Mouse (Mus musculus) MEL (cell line): Measurements from ENCODE around the gene Slc12a8. TPM values are rescaled to one million over a fixed set of nuclear protein-coding genes. Genes with fewer than 3 reads are reported as not detected.

Source experiments
- DNase-seq: peaks from one replicate; pipeline ENCODE4 v3.0.0; 2011; ENCODE audit warnings: low read depth, low spot score
- H3K27ac ChIP-seq: 2 replicates; pipeline ENCODE4 v1.5.1; 2012; ENCODE audit warnings: low read depth, mild to moderate bottlenecking, control low read depth, low read length, moderate library complexity; ENCODE audit not compliant: control insufficient read depth
- H3K27me3 ChIP-seq, 2 experiments: fragments of 150-350 bp in 1 of 2; sonication (generic) in 1 of 2; 2 replicates each; pipeline ENCODE4 v1.6.1; 2012; ENCODE audit warnings: low read length in 2 of 2, mild to moderate bottlenecking in 2 of 2, improper control_type of control experiment in 1 of 2, moderate library complexity in 1 of 2; ENCODE audit not compliant: insufficient read depth in 2 of 2, control insufficient read depth in 1 of 2
- H3K36me3 ChIP-seq, 2 experiments: 2 replicates each; pipeline ENCODE4 v1.6.1; 2012 to 2014; ENCODE audit warnings: low read length in 2 of 2, improper control_type of control experiment in 1 of 2, inconsistent platforms in 1 of 2, mild to moderate bottlenecking in 1 of 2; ENCODE audit not compliant: insufficient read depth in 2 of 2, control insufficient read depth in 1 of 2
- H3K4me1 ChIP-seq, 2 experiments: fragments of 150-350 bp in 1 of 2; sonication (generic) in 1 of 2; 2 replicates each; pipeline ENCODE4 v1.6.1; 2012; ENCODE audit warnings: low read length in 2 of 2, improper control_type of control experiment in 1 of 2, mild to moderate bottlenecking in 1 of 2; ENCODE audit not compliant: insufficient read depth in 2 of 2, control insufficient read depth in 1 of 2
- H3K4me3 ChIP-seq, 2 experiments: fragments of 150-350 bp in 1 of 2; sonication (generic) in 1 of 2; 2 replicates each; pipeline ENCODE4 v1.5.1; 2012; ENCODE audit warnings: low read depth in 2 of 2, low read length in 2 of 2, mild to moderate bottlenecking in 2 of 2, moderate library complexity in 2 of 2, control low read depth in 1 of 2, improper control_type of control experiment in 1 of 2; ENCODE audit not compliant: control insufficient read depth in 1 of 2, insufficient read depth in 1 of 2
- H3K79me2 ChIP-seq: 2 replicates; pipeline ENCODE4 v1.6.1; 2012; ENCODE audit warnings: mild to moderate bottlenecking, low read length, moderate library complexity; ENCODE audit not compliant: control insufficient read depth, poor library complexity, insufficient read depth
- H3K9ac ChIP-seq: 2 replicates; pipeline ENCODE4 v1.6.1; 2012; ENCODE audit warnings: low read depth, mild to moderate bottlenecking, control low read depth, low read length, moderate library complexity; ENCODE audit not compliant: control insufficient read depth, poor library complexity, severe bottlenecking
- H3K9me3 ChIP-seq: fragments of 150-350 bp; sonication (generic); replicated peaks from 2 replicates; pipeline ENCODE4 v1.6.1; 2012; ENCODE audit warnings: mild to moderate bottlenecking, low read length, improper control_type of control experiment, moderate library complexity; ENCODE audit not compliant: insufficient read depth
- BHLHE40 ChIP-seq: IDR thresholded peaks from 2 replicates; pipeline ENCODE4 v1.6.1; 2012; ENCODE audit warnings: low read depth, mild to moderate bottlenecking, inconsistent platforms, low read length, improper control_type of control experiment, borderline replicate concordance
- ELF1 ChIP-seq: IDR thresholded peaks from 2 replicates; pipeline ENCODE4 v1.6.1; 2014; ENCODE audit warnings: low read depth, mild to moderate bottlenecking, inconsistent platforms, low read length, improper control_type of control experiment, moderate library complexity
- ETS1 ChIP-seq: IDR thresholded peaks from 2 replicates; pipeline ENCODE4 v1.6.1; 2012; ENCODE audit warnings: low read depth, mild to moderate bottlenecking, inconsistent platforms, low read length, improper control_type of control experiment, moderate library complexity
- GABPA ChIP-seq: IDR thresholded peaks from 2 replicates; pipeline ENCODE4 v1.6.1; 2012; ENCODE audit warnings: low read depth, mild to moderate bottlenecking, inconsistent platforms, low read length, improper control_type of control experiment, moderate library complexity
- HCFC1 ChIP-seq: IDR thresholded peaks from 2 replicates; pipeline ENCODE4 v1.6.1; 2012; ENCODE audit warnings: low read depth, mild to moderate bottlenecking, inconsistent platforms, low read length, improper control_type of control experiment, moderate library complexity
- MAFK ChIP-seq: IDR thresholded peaks from 2 replicates; pipeline ENCODE4 v1.6.1; 2011; ENCODE audit warnings: low read depth, mild to moderate bottlenecking, low read length, improper control_type of control experiment, borderline replicate concordance
- MAZ ChIP-seq: IDR thresholded peaks from 2 replicates; pipeline ENCODE4 v1.6.1; 2012; ENCODE audit warnings: low read depth, mild to moderate bottlenecking, inconsistent platforms, low read length, improper control_type of control experiment
- MXI1 ChIP-seq: IDR thresholded peaks from 2 replicates; pipeline ENCODE4 v1.6.1; 2011; ENCODE audit warnings: mild to moderate bottlenecking, low read depth, low read length, improper control_type of control experiment
- MYB ChIP-seq: IDR thresholded peaks from 2 replicates; pipeline ENCODE4 v1.6.1; 2011; ENCODE audit warnings: mild to moderate bottlenecking, low read depth, low read length, improper control_type of control experiment
- NELFE ChIP-seq: IDR thresholded peaks from 2 replicates; pipeline ENCODE4 v1.6.1; 2011; ENCODE audit warnings: low read depth, low read length, improper control_type of control experiment
- NRF1 ChIP-seq: IDR thresholded peaks from 2 replicates; pipeline ENCODE4 v1.6.1; 2014; ENCODE audit warnings: low read depth, mild to moderate bottlenecking, inconsistent platforms, low read length, improper control_type of control experiment, moderate library complexity; ENCODE audit not compliant: poor library complexity, insufficient read depth, severe bottlenecking
- POLR2A ChIP-seq, 2 experiments: IDR thresholded peaks; 2 replicates each; pipeline ENCODE4 v1.6.1; 2011 to 2012; ENCODE audit warnings: low read length in 2 of 2, mild to moderate bottlenecking in 2 of 2, control low read depth in 1 of 2, improper control_type of control experiment in 1 of 2, low read depth in 1 of 2, moderate library complexity in 1 of 2; ENCODE audit not compliant: control insufficient read depth in 1 of 2, insufficient read depth in 1 of 2, poor library complexity in 1 of 2
- POLR2AphosphoS5 ChIP-seq: IDR thresholded peaks from 2 replicates; pipeline ENCODE4 v1.6.1; 2012; ENCODE audit warnings: low read depth, borderline replicate concordance, mild to moderate bottlenecking, inconsistent platforms, low read length, moderate library complexity, mixed read lengths
- RCOR1 ChIP-seq: IDR thresholded peaks from 2 replicates; pipeline ENCODE4 v1.6.1; 2012; ENCODE audit warnings: low read depth, mild to moderate bottlenecking, inconsistent platforms, low read length, improper control_type of control experiment
- SMC3 ChIP-seq: IDR thresholded peaks from 2 replicates; pipeline ENCODE4 v1.6.1; 2011; ENCODE audit warnings: low read depth, low read length, improper control_type of control experiment
- ZC3H11A ChIP-seq: IDR thresholded peaks from 2 replicates; pipeline ENCODE4 v1.6.1; 2012; ENCODE audit warnings: low read depth, mild to moderate bottlenecking, inconsistent platforms, low read length, improper control_type of control experiment
- ZNF384 ChIP-seq: IDR thresholded peaks from 2 replicates; pipeline ENCODE4 v1.6.1; 2012; ENCODE audit warnings: low read depth, mild to moderate bottlenecking, inconsistent platforms, low read length, improper control_type of control experiment
- polyA plus RNA-seq, 2 experiments: library from polyadenylated mRNA; stranded (reverse) in 1 of 2; unstranded in 1 of 2; fragments of >175 nt in 1 of 2; fragments of >200 nt in 1 of 2; gene quantifications; 2 replicates each; pipeline versions ENCODE4 v1.2.1 to v1.2.4; 2012; ENCODE audit warnings: low replicate concordance in 2 of 2, low read depth in 1 of 2; ENCODE audit not compliant: insufficient read length in 2 of 2, insufficient read depth in 1 of 2, missing spikeins in 1 of 2
- total RNA-seq: library from RNA; depleted of rRNA; stranded (reverse); fragments of 300-350 nt; gene quantifications from 2 replicates; pipeline ENCODE4 v1.2.3, GENCODE M21; 2012

Gene Slc12a8
- total and polyA plus RNA-seq, 3 experiments = 0.29 TPM; not detected in 2

- Histone ChIP-seq H3K79me2 (peaks cover under 1% of the 10 kb centered on the region; the same call in 1 of the 2 replicates), H3K27ac (no peak overlapping the region), H3K9me3 (no peaks in the 10 kb centered on the region), H3K36me3 (peaks cover 0 to 2% of the 10 kb centered on the region in 2 experiments; a peak in 2 of 4 replicates), H3K4me3 (no peak overlapping the region), H3K9ac (no peak overlapping the region), H3K27me3 (no peaks in the 10 kb centered on the region), H3K4me1 (peaks cover 0 to 7% of the 10 kb centered on the region in 2 experiments; a peak in 2 of 4 replicates)
- DNase-seq = peak; percentile 60
- TF ChIP-seq BHLHE40 = no peak
- no peak for TF ChIP-seq HCFC1
- no peak for TF ChIP-seq MAZ
- TF ChIP-seq ZC3H11A = no peak
- TF ChIP-seq RCOR1 = no peak
- no peak for TF ChIP-seq SMC3
- TF ChIP-seq NRF1 = no peak
- no peak for TF ChIP-seq POLR2A (IDR thresholded peaks at IDR 0.05; ENCODE audit: control insufficient read depth in 1 of 2, insufficient read depth in 1 of 2, low read depth in 1 of 2, low read length in 2 of 2, poor library complexity in 1 of 2)
- no peak for TF ChIP-seq POLR2AphosphoS5
- TF ChIP-seq MAFK = no peak
- no peak for TF ChIP-seq MYB
- no peak for TF ChIP-seq ELF1
- TF ChIP-seq MXI1 = no peak
- TF ChIP-seq GABPA = no peak
Observed at GRCm38 (mm10) chr16:33690975-33691747, 174.0 kb downstream of the Slc12a8 start.

GRCm38 (mm10) chr16:33693553-33693952 is 176.4 kb downstream of the Slc12a8 start:
- DNase-seq = no peak
- no peak overlapping the region for H3K4me3 ChIP-seq
- peaks cover 0 to 6% of the 10 kb centered on the region in 2 experiments; a peak in 2 of 4 replicates for H3K4me1 ChIP-seq
- H3K27ac ChIP-seq = no peak overlapping the region
- TF ChIP-seq ETS1 (no peak), ZNF384 (no peak), NELFE (no peak)
- H3K79me2 ChIP-seq = no peaks in the 10 kb centered on the region
- H3K9ac ChIP-seq = no peak overlapping the region
- no peaks in the 10 kb centered on the region for H3K27me3 ChIP-seq
- peaks cover 0 to 2% of the 10 kb centered on the region in 2 experiments; a peak in 2 of 4 replicates for H3K36me3 ChIP-seq
- H3K9me3 ChIP-seq = no peaks in the 10 kb centered on the region
